Mouse (Mus musculus): ENCODE measurements around the gene Il9r. TPM values are rescaled to one million over a fixed set of nuclear protein-coding genes. Genes with fewer than 3 reads are reported as not detected.
"Not testable (repeated sequence)": the region's sequence is repeated elsewhere in the genome, so short reads cannot be mapped to it uniquely, and the experiment has no call there.

Il9r gene
- total RNA-seq, 2 experiments from 2014 or later, result 0.07 TPM; not detected in 1

- not testable (repeated sequence) for ATAC-seq (replicated peaks; ENCODE audit: poor library complexity)
These were observed 913 bp upstream of the Il9r start for GRCm38 (mm10) chr11:32200992-32201391.

- no peak for ATAC-seq (replicated peaks; ENCODE audit: poor library complexity)
These were observed 849 bp downstream of the Il9r start for GRCm38 (mm10) chr11:32199230-32199629.

- ATAC-seq (replicated peaks; ENCODE audit: poor library complexity), result no peak
These were observed 1.7 kb downstream of the Il9r start for GRCm38 (mm10) chr11:32198256-32198955.

DNA sequence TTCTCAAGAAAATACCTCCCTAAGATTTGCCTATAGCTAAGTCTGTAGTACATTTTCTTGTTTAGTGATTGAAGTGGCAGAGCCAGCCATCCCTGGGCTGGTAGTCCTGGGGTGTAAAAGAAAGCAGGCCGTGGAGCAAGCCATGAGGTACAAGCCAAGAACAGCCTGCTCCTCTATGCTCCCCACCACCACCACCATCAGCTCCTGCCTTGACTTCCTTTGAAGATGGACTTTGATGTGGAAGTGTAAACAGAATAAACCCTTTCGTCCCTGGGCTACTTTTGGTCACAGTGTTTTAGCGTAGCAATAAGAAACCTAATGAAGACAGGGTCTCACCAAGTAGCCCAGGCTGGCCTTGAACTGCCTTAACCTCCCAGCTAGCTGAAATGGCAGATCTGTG is 2.3 kb downstream of the Il9r start:
- ATAC-seq (replicated peaks; ENCODE audit: poor library complexity), result no peak

DNA sequence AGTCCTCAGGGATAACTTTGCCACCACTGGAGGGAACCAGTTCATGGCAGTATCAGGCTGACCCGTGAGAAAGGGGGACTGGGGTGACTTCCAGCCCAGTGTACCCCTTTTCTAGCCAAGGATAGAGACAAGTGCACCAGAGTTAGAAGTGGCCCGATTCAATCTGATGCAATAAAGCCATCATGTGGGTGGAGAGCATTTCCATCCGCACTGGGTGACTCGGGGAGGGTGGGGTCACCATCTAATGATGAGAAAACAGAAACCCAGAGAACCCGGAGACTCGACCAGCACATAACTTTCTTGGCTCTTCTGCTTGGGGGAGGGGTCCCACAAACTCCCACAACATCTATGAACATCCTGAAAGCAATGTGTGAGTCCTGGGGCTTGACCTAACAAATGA is 3.4 kb downstream of the Il9r start:
- no peak for ATAC-seq (replicated peaks; ENCODE audit: poor library complexity)

- ATAC-seq (replicated peaks; ENCODE audit: poor library complexity), result peak; percentile 37
These were observed 4.1 kb downstream of the Il9r start for GRCm38 (mm10) chr11:32195867-32196540.

DNA sequence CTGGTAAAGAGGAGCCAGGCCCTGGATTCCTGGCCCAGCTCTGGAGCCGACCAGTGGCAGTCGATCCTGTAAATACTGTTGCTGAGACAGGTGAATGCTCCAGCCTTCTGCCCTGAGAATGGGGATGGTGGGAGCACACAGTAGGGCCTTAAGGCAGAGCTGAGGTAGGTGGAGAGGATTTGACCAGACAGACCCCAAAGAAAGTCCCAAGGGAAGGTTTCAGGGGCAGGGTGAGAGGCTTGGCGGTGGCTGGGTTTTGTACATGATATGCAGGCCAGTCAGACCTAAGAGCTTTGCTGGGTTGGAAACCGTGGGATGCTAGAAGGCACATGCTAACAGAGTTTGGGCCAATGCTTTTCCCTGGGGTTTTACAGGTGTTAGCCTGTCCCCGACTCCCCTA is 5.5 kb downstream of the Il9r start:
- no peak for ATAC-seq (replicated peaks; ENCODE audit: poor library complexity)

DNA sequence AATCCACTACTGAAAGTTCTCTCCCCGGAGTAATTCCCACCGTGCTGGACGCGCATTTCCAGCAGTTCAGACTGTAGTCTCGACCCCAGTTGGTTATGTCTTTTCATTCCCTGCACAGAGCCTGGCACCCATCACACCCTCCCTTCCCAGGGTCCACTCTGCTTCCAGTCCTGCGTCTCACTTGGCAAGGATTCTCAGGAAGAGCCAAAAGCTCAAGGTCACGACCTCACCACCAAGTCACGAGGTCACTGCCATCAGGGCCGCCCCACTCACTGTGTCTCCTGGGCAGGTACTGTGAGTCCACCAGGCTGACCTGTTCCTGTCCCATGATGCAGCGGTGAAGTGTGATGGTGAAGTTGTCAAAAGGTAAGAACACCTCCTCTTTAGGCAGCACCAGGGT is 6.0 kb downstream of the Il9r start:
- no peak for ATAC-seq (replicated peaks; ENCODE audit: poor library complexity)

DNA sequence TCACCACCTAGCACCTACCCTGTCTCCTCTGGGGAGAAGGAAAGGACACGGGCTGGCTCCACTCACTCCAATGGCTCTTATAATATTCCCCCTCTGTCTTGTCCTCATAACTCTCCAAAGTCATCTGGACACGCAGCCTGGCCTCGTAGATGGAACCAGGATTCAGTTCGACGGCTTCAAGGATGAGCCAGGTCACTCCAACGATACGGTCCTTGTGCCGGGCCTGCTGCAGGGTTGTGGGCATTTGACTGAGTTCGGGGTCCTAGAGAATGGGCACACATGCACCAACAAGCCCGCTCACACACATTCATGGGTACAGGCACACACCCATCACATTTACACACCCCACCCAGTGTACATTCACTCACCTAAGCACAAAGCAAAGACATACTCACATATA is 6.9 kb downstream of the Il9r start:
- ATAC-seq (replicated peaks; ENCODE audit: poor library complexity), result no peak

GRCm38 (mm10) chr11:32190603-32191110 is 9.4 kb downstream of the Il9r start:
- no peak for ATAC-seq (replicated peaks; ENCODE audit: poor library complexity)

GRCm38 (mm10) chr11:32190119-32190518 is 10.0 kb downstream of the Il9r start:
- no peak for ATAC-seq (replicated peaks; ENCODE audit: poor library complexity)

DNA sequence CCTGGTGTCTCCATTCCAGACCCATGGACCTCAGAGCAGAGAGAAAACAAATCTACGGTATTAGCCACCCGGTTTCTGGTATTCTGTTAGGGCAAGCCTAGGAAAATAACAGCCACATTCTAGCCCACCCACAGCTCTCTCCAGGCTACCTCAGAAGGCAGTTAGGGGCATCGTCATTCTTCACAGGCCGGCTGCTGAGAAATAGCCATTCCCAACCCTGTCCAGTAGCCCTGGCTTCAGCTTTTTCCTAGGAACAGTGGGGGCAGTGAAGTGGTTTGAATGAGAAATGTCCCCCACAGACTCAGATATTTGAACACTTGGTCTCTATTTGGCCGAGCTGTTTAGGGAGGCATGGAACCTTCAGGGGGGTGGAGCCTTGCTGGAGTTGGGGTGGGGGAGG is 10.6 kb downstream of the Il9r start:
- ATAC-seq (replicated peaks; ENCODE audit: poor library complexity), result no peak

- no peak for ATAC-seq (replicated peaks; ENCODE audit: poor library complexity)
These were observed 11.2 kb downstream of the Il9r start for GRCm38 (mm10) chr11:32188881-32189280.

GRCm38 (mm10) chr11:32187256-32187655 is 12.8 kb downstream of the Il9r start:
- ATAC-seq (replicated peaks; ENCODE audit: poor library complexity), result no peak

GRCm38 (mm10) chr11:32186031-32186430 is 14.0 kb downstream of the Il9r start:
- ATAC-seq (replicated peaks; ENCODE audit: poor library complexity), result no peak

- ATAC-seq (replicated peaks; ENCODE audit: poor library complexity), result no peak
These were observed 15.6 kb downstream of the Il9r start for GRCm38 (mm10) chr11:32184469-32184868.

DNA sequence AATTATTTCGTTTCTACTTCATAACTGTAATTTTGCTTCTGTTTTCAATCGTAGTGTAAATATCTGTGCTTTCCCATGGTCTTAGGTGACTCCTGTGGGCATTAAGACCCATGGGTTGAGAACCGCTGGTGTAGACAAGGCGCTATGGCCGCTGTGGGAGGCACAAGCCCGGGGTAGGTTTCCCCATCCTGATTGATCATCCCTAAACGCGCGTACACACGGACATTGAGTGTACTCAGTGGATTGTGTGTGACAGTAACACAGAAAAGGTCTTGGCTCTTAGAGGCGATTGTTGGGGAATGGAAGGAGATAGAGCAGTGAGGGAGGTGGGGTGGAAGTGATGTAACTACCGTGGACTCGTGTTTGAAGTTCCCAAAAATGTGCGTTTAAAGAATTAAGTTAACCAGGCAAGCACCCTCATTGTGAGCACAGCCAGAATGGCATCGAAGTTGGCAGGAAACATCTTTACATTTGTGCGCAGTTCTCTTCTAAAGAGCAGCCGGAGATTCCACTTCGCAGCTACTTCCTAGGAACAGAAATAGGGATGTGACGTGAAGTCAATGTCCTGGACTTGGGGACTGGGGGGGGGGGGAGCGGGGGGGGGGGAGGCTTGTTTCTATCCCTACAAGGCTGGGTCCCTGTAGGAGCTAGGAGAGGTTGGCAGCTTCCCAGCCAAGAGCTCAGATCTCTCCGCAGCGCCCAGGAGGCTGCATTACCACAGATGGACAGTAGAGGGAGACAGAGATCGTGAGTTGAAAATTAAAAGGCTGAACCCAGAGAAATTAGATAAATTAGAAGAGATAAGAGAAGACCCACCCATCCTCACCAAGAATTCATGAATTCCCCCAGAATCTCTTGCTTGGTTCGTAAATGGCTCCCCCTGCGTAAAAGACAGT is 17.9 kb downstream of the Il9r start:
- ATAC-seq (replicated peaks; ENCODE audit: poor library complexity), result peak; percentile 93

DNA sequence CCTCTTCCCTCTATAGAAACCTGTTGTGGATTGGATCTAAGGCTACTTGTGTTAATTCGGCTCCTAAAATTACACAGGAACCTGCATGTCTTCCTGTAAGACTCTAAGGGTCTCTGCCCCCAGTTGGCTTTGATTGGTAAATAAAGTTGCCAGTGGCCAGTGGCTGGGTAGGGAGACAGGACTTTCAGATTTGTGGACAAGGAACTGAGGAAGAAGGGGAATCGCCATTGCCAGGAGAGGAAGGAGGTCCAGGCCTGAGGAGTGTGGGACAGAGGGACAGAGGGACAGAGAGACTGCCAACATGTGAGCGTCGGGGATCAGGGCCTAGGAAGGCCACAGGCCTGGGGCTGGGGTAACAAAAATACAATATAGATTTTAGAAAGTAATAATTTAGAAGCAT is 18.8 kb downstream of the Il9r start:
- ATAC-seq (replicated peaks; ENCODE audit: poor library complexity), result no peak

DNA sequence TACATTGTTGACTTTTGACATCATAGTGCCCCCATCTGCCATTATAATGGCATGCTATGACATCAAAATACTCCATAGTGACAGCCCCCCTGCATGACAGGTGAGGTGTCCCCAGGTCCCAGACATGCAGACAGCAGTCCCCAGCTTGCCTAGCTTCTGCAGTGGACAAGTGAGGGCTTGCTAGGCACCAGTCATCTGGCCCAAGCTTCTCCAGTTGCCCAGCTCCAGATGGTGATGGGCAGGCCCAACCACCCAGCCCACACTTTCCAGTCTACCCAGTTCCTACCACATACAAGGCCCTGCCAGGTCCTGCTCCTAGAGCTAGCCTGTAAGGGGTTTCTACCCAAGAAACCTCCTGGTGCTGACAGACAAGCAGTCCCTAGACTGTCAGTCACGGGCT is 21.6 kb downstream of the Il9r start:
- no peak for ATAC-seq (replicated peaks; ENCODE audit: poor library complexity)

DNA sequence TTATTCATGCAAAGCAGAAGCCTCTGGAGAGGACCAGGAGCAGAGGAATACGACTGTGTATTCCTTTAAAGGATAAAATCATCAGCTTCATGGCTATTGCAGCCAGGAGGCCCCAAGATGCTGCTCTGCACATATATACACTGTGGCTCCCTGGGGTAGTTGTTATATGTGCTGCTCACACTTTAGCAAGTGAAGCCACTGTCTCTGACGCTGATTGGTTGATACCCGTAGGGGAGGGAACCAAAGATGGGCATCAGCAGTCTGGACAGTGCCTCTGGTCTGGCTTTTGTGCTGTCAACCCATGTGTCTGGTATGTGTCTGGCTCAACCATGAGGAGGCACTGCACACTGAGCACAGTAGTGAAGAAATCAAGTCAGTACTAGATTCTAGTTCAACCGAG is 33.4 kb downstream of the Il9r start:
- no peak for ATAC-seq (replicated peaks; ENCODE audit: poor library complexity)

All from megakaryocyte progenitor cell, adult 5-6 weeks (primary cell).